Mouse (Mus musculus): ENCODE results near the gene Zbtb7a.

Gene Zbtb7a

GRCm38 (mm10) chr10:81138821-81139528 lies 4.0 kb downstream of the Zbtb7a start:
- no peak for DNase-seq (ENCODE audit: low spot score in 2 of 2)

GRCm38 (mm10) chr10:81139529-81139846 lies 4.5 kb downstream of the Zbtb7a start:
- DNase-seq (ENCODE audit: low spot score in 2 of 2): no peak

- DNase-seq (ENCODE audit: low spot score in 2 of 2): no peak
These were observed 5.0 kb downstream of the Zbtb7a start for GRCm38 (mm10) chr10:81140005-81140404.

- no peak for DNase-seq (ENCODE audit: low spot score in 2 of 2)
These were observed 5.9 kb downstream of the Zbtb7a start for GRCm38 (mm10) chr10:81140717-81141454.

GRCm38 (mm10) chr10:81141455-81142210 lies 6.6 kb downstream of the Zbtb7a start:
- no peak for DNase-seq (ENCODE audit: low spot score in 2 of 2)

GRCm38 (mm10) chr10:81142551-81142981 lies 7.5 kb downstream of the Zbtb7a start:
- no peak for DNase-seq (ENCODE audit: low spot score in 2 of 2)

- no peak for DNase-seq (ENCODE audit: low spot score in 2 of 2)
These were observed 8.2 kb downstream of the Zbtb7a start for GRCm38 (mm10) chr10:81143157-81143633.

GRCm38 (mm10) chr10:81143845-81144437 lies 8.9 kb downstream of the Zbtb7a start:
- no peak for DNase-seq (ENCODE audit: low spot score in 2 of 2)

- DNase-seq (ENCODE audit: low spot score in 2 of 2): no peak
These were observed 9.6 kb downstream of the Zbtb7a start for GRCm38 (mm10) chr10:81144667-81145066.

- no peak for DNase-seq (ENCODE audit: low spot score in 2 of 2)
These were observed 10.3 kb downstream of the Zbtb7a start for GRCm38 (mm10) chr10:81145307-81145706.

GRCm38 (mm10) chr10:81145778-81146177 lies 10.8 kb downstream of the Zbtb7a start:
- DNase-seq (ENCODE audit: low spot score in 2 of 2): no peak

GRCm38 (mm10) chr10:81146296-81146695 lies 11.3 kb downstream of the Zbtb7a start:
- DNase-seq (ENCODE audit: low spot score in 2 of 2): no peak

GRCm38 (mm10) chr10:81151261-81151660 lies 16.2 kb downstream of the Zbtb7a start:
- no peak for DNase-seq (ENCODE audit: low spot score in 2 of 2)

GRCm38 (mm10) chr10:81152609-81153008 lies 17.6 kb downstream of the Zbtb7a start:
- DNase-seq (ENCODE audit: low spot score in 2 of 2): no peak

- no peak for DNase-seq (ENCODE audit: low spot score in 2 of 2)
These were observed 19.3 kb downstream of the Zbtb7a start for GRCm38 (mm10) chr10:81154313-81154712.

GRCm38 (mm10) chr10:81154736-81155135 lies 19.7 kb downstream of the Zbtb7a start:
- no peak for DNase-seq (ENCODE audit: low spot score in 2 of 2)

GRCm38 (mm10) chr10:81161602-81162317 lies 26.7 kb downstream of the Zbtb7a start:
- DNase-seq (ENCODE audit: low spot score in 2 of 2): no peak

GRCm38 (mm10) chr10:81162318-81162652 lies 27.3 kb downstream of the Zbtb7a start:
- no peak for DNase-seq (ENCODE audit: low spot score in 2 of 2)

- no peak for DNase-seq (ENCODE audit: low spot score in 2 of 2)
These were observed 30.1 kb downstream of the Zbtb7a start for GRCm38 (mm10) chr10:81165118-81165517.

- DNase-seq (ENCODE audit: low spot score in 2 of 2): peak; percentile 99 to 100
These were observed 32.4 kb downstream of the Zbtb7a start, which contains the start of gene Pias4 for GRCm38 (mm10) chr10:81167200-81168086. Gene Pias4 (minus strand): TSS chr10:81167923.
